Mouse (Mus musculus): ENCODE data around the gene Becn1.
"Not testable (repeated sequence)": the region's sequence is repeated elsewhere in the genome, so short reads cannot be mapped to it uniquely, and the experiment has no call there.

Becn1 gene

GRCm38 (mm10) chr11:101302004-101302798, at the start of gene Becn1:
Gene Becn1, minus strand, starts transcription at chr11:101302286.
- DNase-seq (ENCODE audit: low spot score in 2 of 2): peak; percentile 77 to 96

- DNase-seq (ENCODE audit: low spot score in 2 of 2): no peak
Observed at GRCm38 (mm10) chr11:101351721-101352111, 49.6 kb upstream of the Becn1 start.

- DNase-seq (ENCODE audit: low spot score in 2 of 2): no peak
Observed at GRCm38 (mm10) chr11:101351100-101351720, 49.1 kb upstream of the Becn1 start.

- no peak for DNase-seq (ENCODE audit: low spot score in 2 of 2)
Observed at GRCm38 (mm10) chr11:101349216-101349615, 47.1 kb upstream of the Becn1 start.

GRCm38 (mm10) chr11:101348774-101349173, 46.7 kb upstream of the Becn1 start:
- DNase-seq (ENCODE audit: low spot score in 2 of 2): no peak

GRCm38 (mm10) chr11:101347083-101347775, 45.1 kb upstream of the Becn1 start:
- DNase-seq (ENCODE audit: low spot score in 2 of 2): no peak

GRCm38 (mm10) chr11:101338123-101338760, 36.2 kb upstream of the Becn1 start:
- DNase-seq (ENCODE audit: low spot score in 2 of 2): no peak

GRCm38 (mm10) chr11:101335685-101336084, 33.6 kb upstream of the Becn1 start:
- DNase-seq (ENCODE audit: low spot score in 2 of 2): no peak

- no peak for DNase-seq (ENCODE audit: low spot score in 2 of 2)
Observed at GRCm38 (mm10) chr11:101334516-101334915, 32.4 kb upstream of the Becn1 start.

- no peak for DNase-seq (ENCODE audit: low spot score in 2 of 2)
Observed at GRCm38 (mm10) chr11:101334023-101334422, 31.9 kb upstream of the Becn1 start.

- DNase-seq (ENCODE audit: low spot score in 2 of 2): no peak
Observed at GRCm38 (mm10) chr11:101332537-101332936, 30.5 kb upstream of the Becn1 start.

- DNase-seq (ENCODE audit: low spot score in 2 of 2): not testable (repeated sequence)
Observed at GRCm38 (mm10) chr11:101330961-101331360, 28.9 kb upstream of the Becn1 start.

- no peak for DNase-seq (ENCODE audit: low spot score in 2 of 2)
Observed at GRCm38 (mm10) chr11:101330371-101330924, 28.4 kb upstream of the Becn1 start, which contains the start of gene Aoc3. Gene Aoc3, plus strand, starts transcription at chr11:101330605.

- DNase-seq (ENCODE audit: low spot score in 2 of 2): peak in 1 of 2 experiments; percentile 25
Observed at GRCm38 (mm10) chr11:101328941-101329635, 27.0 kb upstream of the Becn1 start.

GRCm38 (mm10) chr11:101327311-101327710, 25.2 kb upstream of the Becn1 start:
- no peak for DNase-seq (ENCODE audit: low spot score in 2 of 2)

GRCm38 (mm10) chr11:101326147-101326546, 24.1 kb upstream of the Becn1 start:
- DNase-seq (ENCODE audit: low spot score in 2 of 2): no peak

GRCm38 (mm10) chr11:101325201-101325600, 23.1 kb upstream of the Becn1 start:
- DNase-seq (ENCODE audit: low spot score in 2 of 2): not testable (repeated sequence)

GRCm38 (mm10) chr11:101324763-101325162, 22.7 kb upstream of the Becn1 start, which contains the start of gene Aoc2:
Gene Aoc2, plus strand, starts transcription at chr11:101325063.
- DNase-seq (ENCODE audit: low spot score in 2 of 2): no peak

- DNase-seq (ENCODE audit: low spot score in 2 of 2): peak in 1 of 2 experiments; percentile 69
Observed at GRCm38 (mm10) chr11:101323609-101324008, 21.5 kb upstream of the Becn1 start.

GRCm38 (mm10) chr11:101316501-101316917, 14.4 kb upstream of the Becn1 start:
- DNase-seq (ENCODE audit: low spot score in 2 of 2): no peak

All from left cerebral cortex, adult 9 months (tissue).